Mouse (Mus musculus) bone marrow, adult 2 months (tissue): ENCODE data around the gene 1700025G04Rik. TPM values are rescaled to one million over a fixed set of nuclear protein-coding genes. Genes with fewer than 3 reads are reported as not detected.

ENCODE experiments used
- H3K27ac ChIP-seq: fragments of 200-500 bp; 2 replicates; pipeline ENCODE4 v1.5.1; 2012; ENCODE audit warnings: low read depth, mild to moderate bottlenecking, control low read depth, inconsistent platforms, low read length; ENCODE audit not compliant: control insufficient read depth, poor library complexity, insufficient read depth
- H3K4me1 ChIP-seq: fragments of 200-500 bp; 2 replicates; pipeline ENCODE4 v1.6.1; 2011; ENCODE audit warnings: low read length; ENCODE audit not compliant: control insufficient read depth, insufficient read depth
- H3K4me3 ChIP-seq: fragments of 200-500 bp; replicated peaks from 2 replicates; pipeline ENCODE3; 2011; ENCODE audit warnings: mild to moderate bottlenecking, low read depth, low read length, control low read depth; ENCODE audit not compliant: control insufficient read depth
- CTCF ChIP-seq: fragments of 200-500 bp; IDR thresholded peaks from 2 replicates; pipeline ENCODE4 v1.5.1; 2011; ENCODE audit warnings: low read length, control low read depth; ENCODE audit not compliant: control insufficient read depth, insufficient read depth
- POLR2A ChIP-seq: fragments of 200-500 bp; IDR thresholded peaks from 2 replicates; pipeline ENCODE4 v1.6.1; 2011; ENCODE audit warnings: low read depth, mild to moderate bottlenecking, control low read depth, low read length, borderline replicate concordance; ENCODE audit not compliant: control insufficient read depth
- WGBS: fragments of 180-500 bp; shearing (Covaris S2); methylation state at CpG from one replicate; pipeline ENCODE4 v1.1.7; 2018; 5-methylcytosine and 5-hydroxymethylcytosine counted together
- polyA plus RNA-seq: library from polyadenylated mRNA; stranded (reverse); fragments of >200 nt; gene quantifications from 2 replicates; pipeline ENCODE4 v1.2.4, GENCODE M21; 2011; ENCODE audit warnings: low replicate concordance; ENCODE audit not compliant: missing spikeins, insufficient read depth, insufficient read length

Gene 1700025G04Rik
- polyA plus RNA-seq, 1 experiment: 0.92 TPM

DNA sequence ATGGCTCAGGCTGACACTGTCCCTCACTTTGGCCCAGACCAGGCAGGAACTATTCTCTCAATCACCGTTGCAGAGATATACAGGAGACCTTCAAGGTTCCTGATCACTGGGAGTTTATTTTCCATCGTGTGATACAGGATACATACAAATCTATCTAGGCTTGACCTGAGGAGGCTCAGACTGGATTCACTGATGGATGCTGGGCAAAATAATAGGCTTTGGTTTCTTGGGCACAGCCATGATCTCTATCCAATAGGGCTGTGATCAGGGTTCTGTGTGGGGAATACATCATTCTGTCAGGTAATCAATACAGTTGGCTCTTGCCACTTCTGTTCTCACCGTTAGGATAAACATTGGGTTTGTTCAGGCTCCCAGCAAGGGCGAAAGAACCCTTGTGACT lies 194.5 kb downstream of the 1700025G04Rik start:
- Histone ChIP-seq H3K4me1 (no peaks in the 10 kb centered on the region; the same call in 1 of the 2 replicates), H3K27ac (no peak overlapping the region), H3K4me3 (no peak overlapping the region)
- 80% methylated on average over 4 of the region's 4 CpGs for WGBS
- TF ChIP-seq CTCF: no peak
- no peak for TF ChIP-seq POLR2A

DNA sequence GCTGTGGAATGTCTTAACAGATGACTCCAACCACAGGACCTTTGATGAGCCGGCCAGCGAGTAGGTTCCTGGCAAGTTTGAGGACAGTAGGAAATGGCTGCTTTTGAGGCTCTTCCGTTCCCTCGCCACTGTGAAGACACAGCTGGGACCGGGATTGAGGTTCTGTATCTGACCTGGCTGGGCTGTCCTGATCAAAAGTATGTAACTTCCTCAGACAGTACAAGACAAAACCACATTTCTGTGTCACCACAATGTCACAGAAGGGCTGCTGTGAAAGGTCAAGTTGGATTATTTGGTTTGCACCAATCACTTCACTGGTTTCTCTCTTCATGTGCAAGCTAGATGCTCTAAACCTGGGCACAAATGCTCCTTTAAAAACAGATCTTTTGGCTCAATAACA lies 195.9 kb downstream of the 1700025G04Rik start:
- TF ChIP-seq CTCF: no peak
- no peak for TF ChIP-seq POLR2A
- no peak overlapping the region for H3K4me3 ChIP-seq
- 12% methylated on average over 5 of the region's 5 CpGs for WGBS
- no peaks in the 10 kb centered on the region; the same call in 1 of the 2 replicates for H3K4me1 ChIP-seq
- H3K27ac ChIP-seq: no peak overlapping the region

DNA sequence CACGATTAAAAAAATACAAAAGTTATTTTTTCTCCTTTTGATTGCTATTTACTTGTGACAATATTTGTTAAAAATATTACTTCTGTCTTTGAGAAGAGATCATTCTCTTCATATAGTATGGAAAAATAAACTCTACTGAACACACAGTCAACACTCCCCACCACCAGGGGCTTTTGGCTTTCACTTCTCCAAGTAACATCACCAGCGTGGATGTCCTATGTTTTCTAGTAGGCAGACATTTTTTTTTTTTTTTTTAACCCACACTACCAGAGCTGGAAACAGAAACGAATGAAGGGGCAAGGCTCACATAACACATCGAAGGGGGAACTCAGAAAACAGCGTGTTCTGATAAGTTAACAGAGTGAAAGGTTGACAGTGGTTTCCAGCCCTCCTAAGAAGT lies 197.9 kb downstream of the 1700025G04Rik start:
- Histone ChIP-seq H3K4me1 (no peaks in the 10 kb centered on the region; the same call in 1 of the 2 replicates), H3K4me3 (no peak overlapping the region), H3K27ac (no peak overlapping the region)
- WGBS: 69% methylated on average over 5 of the region's 5 CpGs
- TF ChIP-seq CTCF: no peak
- no peak for TF ChIP-seq POLR2A

DNA sequence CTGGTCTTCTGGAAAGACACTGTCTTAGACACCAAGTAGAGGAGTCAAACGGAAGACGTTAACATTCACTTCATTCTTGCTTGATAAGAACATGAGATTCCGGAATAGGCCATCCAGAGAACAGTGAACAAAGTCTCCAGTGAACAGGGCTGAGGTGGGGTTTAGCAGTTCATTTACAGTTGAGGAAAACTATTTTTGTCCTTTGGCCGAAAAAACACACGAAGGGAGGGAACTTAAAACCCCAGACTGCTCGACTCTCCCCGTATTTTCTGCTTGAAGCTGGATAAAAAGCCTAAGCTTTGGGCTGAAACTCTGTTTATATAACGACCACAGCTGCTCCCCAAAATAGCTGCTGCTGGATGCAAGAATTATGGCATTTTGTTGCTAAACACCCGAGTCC lies 198.7 kb downstream of the 1700025G04Rik start:
- no peak overlapping the region for H3K27ac ChIP-seq
- WGBS: 78% methylated on average over 9 of the region's 9 CpGs
- H3K4me3 ChIP-seq: no peak overlapping the region
- H3K4me1 ChIP-seq: no peaks in the 10 kb centered on the region; the same call in 1 of the 2 replicates
- no peak for TF ChIP-seq POLR2A

DNA sequence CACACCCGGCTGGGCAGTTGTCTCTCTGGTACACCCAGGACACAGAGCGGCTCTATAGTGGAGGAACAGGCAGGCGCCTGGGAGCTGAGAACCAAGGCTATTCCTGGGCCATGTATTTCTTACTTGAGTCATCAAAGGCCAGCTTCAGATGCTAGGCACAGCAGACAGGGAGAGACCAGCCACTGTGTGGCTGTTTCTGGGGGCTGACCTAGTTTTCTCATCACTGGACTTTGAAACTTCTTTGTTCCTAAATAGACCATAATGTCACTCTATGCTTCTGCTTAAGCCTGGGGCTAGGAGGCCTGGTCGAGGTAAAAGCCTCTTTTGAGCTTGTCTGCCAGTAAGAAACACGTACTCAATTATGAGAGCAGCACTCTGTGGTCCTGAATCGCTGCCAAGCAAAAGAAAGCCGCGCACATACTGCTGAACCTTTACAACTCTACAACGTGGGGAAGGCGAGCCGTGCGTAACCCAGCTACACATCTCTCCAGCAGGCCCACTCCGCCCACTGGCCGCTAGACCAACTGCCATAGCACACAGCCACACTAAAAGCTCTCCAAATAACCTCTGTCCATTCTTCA lies 199.8 kb downstream of the 1700025G04Rik start:
- 82% methylated on average over 14 of the region's 14 CpGs for WGBS
- Histone ChIP-seq H3K4me1 (no peaks in the 10 kb centered on the region; the same call in 1 of the 2 replicates), H3K4me3 (no peak overlapping the region), H3K27ac (no peak overlapping the region)
- TF ChIP-seq CTCF (no peak), POLR2A (no peak)

DNA sequence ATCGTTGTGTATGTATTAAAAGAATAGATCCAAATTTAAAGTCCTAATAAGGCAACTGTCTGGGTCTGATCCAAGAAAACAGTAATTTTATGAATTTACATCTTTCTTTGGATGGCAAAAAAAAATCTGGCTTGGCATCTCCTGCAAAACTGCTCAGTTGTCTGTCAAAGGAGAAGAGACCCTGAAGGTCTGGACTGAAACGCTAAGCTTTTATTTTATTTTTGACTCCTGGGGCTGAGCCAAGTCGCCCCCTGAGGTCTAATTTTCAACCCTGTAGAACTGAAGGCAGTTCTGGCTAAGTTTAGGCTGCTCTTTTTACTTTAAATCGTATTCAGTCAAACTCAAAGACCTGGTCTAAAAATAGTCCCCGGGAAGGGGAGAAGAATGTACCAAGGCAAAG lies 202.3 kb downstream of the 1700025G04Rik start:
- WGBS: 69% methylated on average over 5 of the region's 5 CpGs
- no peak for TF ChIP-seq POLR2A
- no peak for TF ChIP-seq CTCF
- Histone ChIP-seq H3K27ac (no peak overlapping the region), H3K4me3 (no peak overlapping the region), H3K4me1 (no peaks in the 10 kb centered on the region; the same call in 1 of the 2 replicates)

DNA sequence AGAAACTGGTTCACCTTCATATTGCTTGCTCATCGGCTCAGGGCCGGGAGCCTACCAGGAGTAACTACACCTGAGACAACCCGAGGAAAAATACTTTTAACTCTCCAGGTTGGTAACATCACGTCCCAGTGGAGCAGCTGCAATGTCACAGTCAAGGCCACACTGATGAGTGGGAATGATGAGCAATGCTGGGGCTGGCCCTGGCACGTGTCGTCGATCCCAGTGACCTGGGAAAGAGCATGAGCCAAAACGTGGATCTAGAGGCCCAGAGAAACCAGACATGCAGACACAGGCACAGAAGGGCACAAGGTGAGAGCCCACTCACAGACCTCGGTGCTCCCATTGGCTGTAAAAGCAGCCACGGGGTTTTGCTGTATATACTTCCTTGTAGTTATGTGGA lies 202.8 kb downstream of the 1700025G04Rik start:
- Histone ChIP-seq H3K4me1 (no peaks in the 10 kb centered on the region; the same call in 1 of the 2 replicates), H3K4me3 (no peak overlapping the region), H3K27ac (no peak overlapping the region)
- TF ChIP-seq CTCF (no peak), POLR2A (no peak)
- 76% methylated on average over 10 of the region's 10 CpGs for WGBS

DNA sequence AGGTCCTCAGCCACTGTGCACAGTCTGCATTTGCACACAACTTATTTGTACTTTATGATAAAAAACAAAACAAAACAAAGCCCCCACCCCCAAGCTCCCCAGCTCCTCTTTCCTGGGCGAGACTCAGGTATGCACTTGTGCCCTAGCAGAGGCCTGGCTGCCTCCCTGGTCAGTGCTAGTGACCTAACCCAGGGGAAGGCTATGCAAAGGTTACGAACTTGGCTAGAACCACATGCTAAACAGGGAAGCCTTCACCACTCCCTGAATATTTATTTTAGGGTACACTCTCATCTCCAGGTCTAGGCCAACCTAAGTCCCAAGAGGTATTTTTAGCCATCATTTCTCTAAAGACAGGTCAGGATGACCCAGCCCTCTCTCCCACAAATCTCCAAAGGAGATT lies 203.8 kb downstream of the 1700025G04Rik start:
- Histone ChIP-seq H3K4me3 (no peak overlapping the region), H3K4me1 (no peaks in the 10 kb centered on the region; the same call in 1 of the 2 replicates), H3K27ac (no peak overlapping the region)
- 79% methylated on average over 2 of the region's 2 CpGs for WGBS
- no peak for TF ChIP-seq CTCF
- TF ChIP-seq POLR2A: no peak

DNA sequence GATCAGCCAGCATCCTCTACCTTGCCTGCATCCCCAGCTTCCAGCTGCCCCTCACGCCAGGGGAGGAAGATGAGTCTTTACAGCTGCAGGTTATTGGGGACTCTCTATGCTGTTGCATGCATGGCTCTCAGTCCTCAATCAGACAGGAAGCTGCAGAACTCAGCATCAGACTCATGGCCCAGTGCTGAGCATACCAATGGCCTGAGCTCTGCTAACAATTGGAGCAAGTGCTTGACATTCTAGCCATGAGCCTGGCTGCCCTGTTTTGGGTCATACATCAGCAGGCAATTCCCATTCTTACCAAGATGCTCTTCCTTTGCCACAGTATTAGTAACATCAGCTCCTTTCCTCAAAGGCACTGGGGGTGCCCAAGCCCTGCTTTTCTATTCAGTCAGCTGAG lies 208.7 kb downstream of the 1700025G04Rik start:
- 84% methylated on average over 1 of the region's 1 CpGs for WGBS
- Histone ChIP-seq H3K4me3 (no peak overlapping the region), H3K4me1 (no peaks in the 10 kb centered on the region), H3K27ac (no peak overlapping the region)
- TF ChIP-seq POLR2A: no peak
- no peak for TF ChIP-seq CTCF
